ENCODE assay signal across 18 mouse cellular contexts in the genomic region with DNA sequence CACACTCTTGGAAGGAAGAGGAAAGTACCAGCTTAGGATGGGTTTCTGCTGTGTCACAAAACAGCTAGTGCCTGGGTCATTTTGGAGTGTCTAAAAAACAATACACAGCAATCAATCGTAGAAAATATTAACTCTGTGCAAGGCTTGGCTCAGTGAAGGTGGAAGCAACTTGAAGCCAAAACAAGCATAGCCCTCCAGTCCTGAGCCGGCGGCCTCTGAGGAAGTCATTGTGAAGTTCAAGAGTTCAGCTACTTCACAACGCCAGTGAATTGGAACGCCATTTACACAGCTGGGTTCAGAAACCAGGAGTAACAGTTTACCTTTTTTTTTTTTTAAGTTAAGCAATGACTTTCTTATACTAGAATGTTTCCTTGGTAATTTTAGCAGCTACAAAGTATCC.
DNase-seq lines count a peak whose midpoint lies in the region; ATAC-seq lines count a peak whose summit lies in the region.
"Had no signal": no experiment of that assay in that cellular context is flagged by ENCODE, and none has a peak within 500 bp of the region (broad histone marks: within the 10 kb centered on the region; RNA-seq: fewer than 3 reads in every experiment).

No protein-coding gene starts in this region.

- intact Hi-C loops in heart, postnatal 10 days (cut with DNase I): loop anchor here (5.0 kb wide), 1 partner anchor 88 kb away; the partner anchor contains the start of genes Apoh and Prkca

- no peak overlapping the region for H3K4me2 ChIP-seq in forebrain, embryonic 16.5 days (ENCODE audit: low read length)
- H3K4me2 ChIP-seq: forebrain, embryonic 12.5 days; heart, embryonic 13.5 days; liver, embryonic 13.5 days had no signal

- no peak overlapping the region for H3K27ac ChIP-seq in forebrain, embryonic 16.5 days (ENCODE audit: low read length)
- H3K27ac ChIP-seq: forebrain, embryonic 12.5 days; hindbrain, postnatal 0 days; liver, embryonic 13.5 days had no signal

- H3K9ac ChIP-seq in forebrain, embryonic 16.5 days (replicated peaks; ENCODE audit: low read depth, low read length): no peak overlapping the region
- H3K9ac ChIP-seq: forebrain, embryonic 12.5 days; heart, embryonic 13.5 days; liver, embryonic 13.5 days had no signal

- no peak overlapping the region for H3K4me3 ChIP-seq in forebrain, embryonic 16.5 days (replicated peaks; ENCODE audit: low read length)
- H3K4me3 ChIP-seq: forebrain, embryonic 12.5 days; heart, embryonic 13.5 days; liver, embryonic 13.5 days had no signal

- H3K36me3 ChIP-seq in forebrain, embryonic 16.5 days (ENCODE audit: control insufficient read depth, insufficient read depth): no peaks in the 10 kb centered on the region
- H3K36me3 ChIP-seq: forebrain, embryonic 12.5 days; heart, embryonic 13.5 days; liver, embryonic 13.5 days had no signal

- H3K4me1 ChIP-seq in forebrain, embryonic 16.5 days (replicated peaks; ENCODE audit: control insufficient read depth, insufficient read depth, low read length): peaks cover 23% of the 10 kb centered on the region

- 92% methylated on average over 5 of the region's 5 CpGs for WGBS in forebrain, embryonic 16.5 days

- H3K27me3 ChIP-seq in forebrain, embryonic 16.5 days (replicated peaks; ENCODE audit: control insufficient read depth, insufficient read depth, low read length): no peaks in the 10 kb centered on the region
- H3K27me3 ChIP-seq: CH12.LX; forebrain, embryonic 12.5 days; heart, embryonic 13.5 days; liver, embryonic 13.5 days had no signal

- peak; percentile 80 for DNase-seq in heart, adult 11 months
- DNase-seq in heart, adult 9 months (ENCODE audit: low spot score in 2 of 2): no peak
- peak; percentile 44 to 48 for DNase-seq in spleen, postnatal 36 days (ENCODE audit: low spot score in 2 of 2)
- DNase-seq in spleen, postnatal 14 days (ENCODE audit: low spot score in 2 of 2): no peak
- peak; percentile 67 to 87 for DNase-seq in kidney, postnatal 25 days
- DNase-seq in heart, postnatal 10 days: no peak
- DNase-seq: adrenal gland, adult 2 months; cerebellum, adult 11-12 months; cerebellum, postnatal 36 days; left cerebral cortex, postnatal 4 days; liver, embryonic 13.5 days; midbrain, embryonic 14.5 days had no signal

- H3K9me3 ChIP-seq in forebrain, embryonic 16.5 days (ENCODE audit: control insufficient read depth, low read length): no peaks in the 10 kb centered on the region
- H3K9me3 ChIP-seq: forebrain, embryonic 12.5 days; heart, embryonic 13.5 days; liver, embryonic 13.5 days had no signal

- ATAC-seq in frontal cortex, adult (ENCODE audit: low TSS enrichment): no peak
- ATAC-seq in forebrain, embryonic 16.5 days: no peak
- ATAC-seq: hindbrain, postnatal 0 days had no signal

Comparison
In these comparisons a context has a peak if more than half of its experiments do, and no peak if none do; other contexts are left out.
1. DNase-seq: peak in heart, adult 11 months (single experiment), spleen, postnatal 36 days (2 of 2) and kidney, postnatal 25 days (2 of 2); none in heart, adult 9 months (0 of 2), spleen, postnatal 14 days (0 of 2) and heart, postnatal 10 days (0 of 2).